Mouse (Mus musculus) heart, embryonic 15.5 days (tissue): ENCODE measurements around the gene Grip1. TPM values are rescaled to one million over a fixed set of nuclear protein-coding genes. Genes with fewer than 3 reads are reported as not detected.

Experiments
- ATAC-seq: fragments of 200-750 bp; cut with Nextera tagmentation; replicated peaks from 2 replicates; pipeline ENCODE4 v1.8.0; 2017; ENCODE audit warnings: low read depth, moderate TSS enrichment; ENCODE audit not compliant: insufficient number of reproducible peaks, insufficient read depth, low FRiP score
- H3K27ac ChIP-seq: fragments of 300-500 bp; sonication (generic); 2 replicates; pipeline ENCODE4 v1.5.1; 2015; ENCODE audit warnings: mild to moderate bottlenecking, inconsistent platforms
- H3K27me3 ChIP-seq: fragments of 300-500 bp; sonication (generic); 2 replicates; pipeline ENCODE4 v1.6.1; 2015; ENCODE audit warnings: inconsistent platforms
- H3K36me3 ChIP-seq: fragments of 300-500 bp; sonication (generic); 2 replicates; pipeline ENCODE4 v1.6.1; 2015; ENCODE audit warnings: mild to moderate bottlenecking, inconsistent platforms
- H3K4me1 ChIP-seq: fragments of 300-500 bp; sonication (generic); replicated peaks from 2 replicates; pipeline ENCODE4 v1.6.1; 2015; ENCODE audit warnings: inconsistent platforms
- H3K4me2 ChIP-seq: fragments of 300-500 bp; sonication (generic); 2 replicates; pipeline ENCODE4 v1.6.1; 2015; ENCODE audit warnings: inconsistent platforms, mild to moderate bottlenecking, moderate library complexity
- H3K4me3 ChIP-seq: fragments of 300-500 bp; sonication (generic); 2 replicates; pipeline ENCODE4 v1.5.1; 2015; ENCODE audit warnings: mild to moderate bottlenecking, inconsistent platforms
- H3K9ac ChIP-seq: fragments of 300-500 bp; sonication (generic); 2 replicates; pipeline ENCODE4 v1.6.1; 2015; ENCODE audit warnings: mild to moderate bottlenecking, inconsistent platforms
- H3K9me3 ChIP-seq: fragments of 300-500 bp; sonication (generic); replicated peaks from 2 replicates; pipeline ENCODE4 v1.6.1; 2016; ENCODE audit warnings: inconsistent platforms
- WGBS: fragments of 180-500 bp; shearing (Covaris S2); methylation state at CpG from one replicate; pipeline ENCODE4 v1.1.7; 2015; ENCODE audit warnings: mixed read lengths; 5-methylcytosine and 5-hydroxymethylcytosine counted together
- polyA plus RNA-seq: library from polyadenylated mRNA; unstranded; fragments of >200 nt; fragmentation: Nextera tagmentation; extraction: Ambion mirVana; gene quantifications from 2 replicates; pipeline ENCODE4 v1.2.1, GENCODE M21; 2015

Grip1 gene
- polyA plus RNA-seq, 1 experiment from 2014 or later: 1.5 TPM

- 83% methylated on average over 6 of the region's 6 CpGs for WGBS
- H3K4me3 ChIP-seq: no peak overlapping the region
- H3K4me2 ChIP-seq: no peak overlapping the region
- H3K9ac ChIP-seq: no peak overlapping the region
- no peaks in the 10 kb centered on the region for H3K9me3 ChIP-seq
- no peak overlapping the region for H3K27ac ChIP-seq
- no peaks in the 10 kb centered on the region for H3K27me3 ChIP-seq
- H3K36me3 ChIP-seq: no peaks in the 10 kb centered on the region
- ATAC-seq: no peak
- no peaks in the 10 kb centered on the region for H3K4me1 ChIP-seq
Observed at GRCm38 (mm10) chr10:120030901-120031300, 577.3 kb downstream of the Grip1 start.

- H3K27me3 ChIP-seq: no peaks in the 10 kb centered on the region
- H3K9ac ChIP-seq: no peak overlapping the region
- WGBS: 86% methylated on average over 8 of the region's 8 CpGs
- ATAC-seq: no peak
- H3K9me3 ChIP-seq: no peaks in the 10 kb centered on the region
- no peak overlapping the region for H3K27ac ChIP-seq
- no peak overlapping the region for H3K4me3 ChIP-seq
- H3K4me2 ChIP-seq: no peak overlapping the region
- H3K4me1 ChIP-seq: no peaks in the 10 kb centered on the region
- no peaks in the 10 kb centered on the region for H3K36me3 ChIP-seq
Observed at GRCm38 (mm10) chr10:120031316-120031715, 577.7 kb downstream of the Grip1 start.

- Histone ChIP-seq H3K4me1 (no peaks in the 10 kb centered on the region), H3K36me3 (no peaks in the 10 kb centered on the region), H3K4me3 (no peak overlapping the region), H3K9ac (no peak overlapping the region), H3K9me3 (no peaks in the 10 kb centered on the region), H3K27me3 (no peaks in the 10 kb centered on the region), H3K27ac (no peak overlapping the region), H3K4me2 (no peak overlapping the region)
- ATAC-seq: no peak
- 81% methylated on average over 9 of the region's 9 CpGs for WGBS
Observed at GRCm38 (mm10) chr10:120033866-120034265, 580.2 kb downstream of the Grip1 start.

- ATAC-seq: no peak
- 60% methylated on average over 15 of the region's 15 CpGs for WGBS
- no peaks in the 10 kb centered on the region for H3K27me3 ChIP-seq
Observed at GRCm38 (mm10) chr10:120035211-120035733, 581.6 kb downstream of the Grip1 start.

GRCm38 (mm10) chr10:120035824-120036223 lies 582.2 kb downstream of the Grip1 start:
- H3K27ac ChIP-seq: no peak overlapping the region
- 63% methylated on average over 6 of the region's 6 CpGs for WGBS
- H3K4me1 ChIP-seq: no peaks in the 10 kb centered on the region
- no peak overlapping the region for H3K4me2 ChIP-seq
- H3K4me3 ChIP-seq: no peak overlapping the region
- H3K9ac ChIP-seq: no peak overlapping the region
- no peaks in the 10 kb centered on the region for H3K27me3 ChIP-seq
- H3K9me3 ChIP-seq: no peaks in the 10 kb centered on the region
- no peaks in the 10 kb centered on the region for H3K36me3 ChIP-seq
- no peak for ATAC-seq

More at GRCm38 (mm10) chr10:120035211-120035733, 581.6 kb downstream of the Grip1 start:
- no peaks in the 10 kb centered on the region for H3K9me3 ChIP-seq
- no peak overlapping the region for H3K4me3 ChIP-seq
- no peak overlapping the region for H3K4me2 ChIP-seq
- H3K27ac ChIP-seq: no peak overlapping the region
- H3K4me1 ChIP-seq: no peaks in the 10 kb centered on the region
- H3K9ac ChIP-seq: no peak overlapping the region
- no peaks in the 10 kb centered on the region for H3K36me3 ChIP-seq

GRCm38 (mm10) chr10:120038194-120038593 lies 584.6 kb downstream of the Grip1 start:
- no peaks in the 10 kb centered on the region for H3K9me3 ChIP-seq
- no peak overlapping the region for H3K4me2 ChIP-seq
- no peak overlapping the region for H3K9ac ChIP-seq
- H3K4me3 ChIP-seq: no peak overlapping the region
- no peaks in the 10 kb centered on the region for H3K4me1 ChIP-seq
- no peaks in the 10 kb centered on the region for H3K36me3 ChIP-seq
- no peak overlapping the region for H3K27ac ChIP-seq
- H3K27me3 ChIP-seq: no peaks in the 10 kb centered on the region
- WGBS: 82% methylated on average over 5 of the region's 5 CpGs
- no peak for ATAC-seq

GRCm38 (mm10) chr10:120044237-120044636 lies 590.6 kb downstream of the Grip1 start:
- H3K4me3 ChIP-seq: no peak overlapping the region
- no peak overlapping the region for H3K27ac ChIP-seq
- no peaks in the 10 kb centered on the region for H3K36me3 ChIP-seq
- no peaks in the 10 kb centered on the region for H3K4me1 ChIP-seq
- H3K9ac ChIP-seq: no peak overlapping the region
- H3K9me3 ChIP-seq: no peaks in the 10 kb centered on the region
- WGBS: 85% methylated on average over 6 of the region's 6 CpGs
- no peaks in the 10 kb centered on the region for H3K27me3 ChIP-seq
- H3K4me2 ChIP-seq: no peak overlapping the region
- ATAC-seq: no peak

- Histone ChIP-seq H3K27me3 (no peaks in the 10 kb centered on the region), H3K36me3 (no peaks in the 10 kb centered on the region), H3K4me1 (no peaks in the 10 kb centered on the region), H3K27ac (no peak overlapping the region), H3K4me3 (no peak overlapping the region), H3K9me3 (no peaks in the 10 kb centered on the region), H3K9ac (no peak overlapping the region), H3K4me2 (no peak overlapping the region)
- WGBS: 83% methylated on average over 2 of the region's 2 CpGs
- no peak for ATAC-seq
Observed at GRCm38 (mm10) chr10:120044714-120045234, 591.1 kb downstream of the Grip1 start.

- Histone ChIP-seq H3K36me3 (no peaks in the 10 kb centered on the region), H3K4me2 (no peak overlapping the region), H3K9me3 (no peaks in the 10 kb centered on the region), H3K9ac (no peak overlapping the region), H3K27ac (no peak overlapping the region), H3K27me3 (no peaks in the 10 kb centered on the region), H3K4me3 (no peak overlapping the region), H3K4me1 (peaks cover 11% of the 10 kb centered on the region; the same call in 1 of the 2 replicates)
- no peak for ATAC-seq
- 34% methylated on average over 10 of the region's 10 CpGs for WGBS
Observed at GRCm38 (mm10) chr10:120060579-120061237, 607.1 kb downstream of the Grip1 start.

GRCm38 (mm10) chr10:120061238-120062130 lies 607.9 kb downstream of the Grip1 start:
- 57% methylated on average over 24 of the region's 24 CpGs for WGBS

GRCm38 (mm10) chr10:120064424-120064823 lies 610.8 kb downstream of the Grip1 start:
- Histone ChIP-seq H3K36me3 (no peaks in the 10 kb centered on the region), H3K9ac (no peak overlapping the region), H3K4me2 (no peak overlapping the region), H3K4me1 (peaks cover 11% of the 10 kb centered on the region; the same call in 1 of the 2 replicates), H3K4me3 (no peak overlapping the region), H3K9me3 (no peaks in the 10 kb centered on the region), H3K27ac (no peak overlapping the region), H3K27me3 (no peaks in the 10 kb centered on the region)
- 26% methylated on average over 5 of the region's 5 CpGs for WGBS
- ATAC-seq: no peak

More at GRCm38 (mm10) chr10:120061238-120062130, 607.9 kb downstream of the Grip1 start:
- peak overlapping the region; percentile 20; the same call in 1 of the 2 replicates for H3K4me3 ChIP-seq
- no peak overlapping the region for H3K9ac ChIP-seq
- H3K4me2 ChIP-seq: peak overlapping the region; percentile 40
- no peaks in the 10 kb centered on the region for H3K27me3 ChIP-seq
- no peaks in the 10 kb centered on the region for H3K36me3 ChIP-seq
- ATAC-seq: no peak
- peaks cover 11% of the 10 kb centered on the region; the same call in 1 of the 2 replicates for H3K4me1 ChIP-seq
- H3K9me3 ChIP-seq: no peaks in the 10 kb centered on the region
- H3K27ac ChIP-seq: no peak overlapping the region
